8 mouse cellular contexts compared by ENCODE assay signal in genomic region chr1:177014921-177015439, GRCm38 (mm10).
DNase-seq lines count a peak whose midpoint lies in the region; ATAC-seq and TF ChIP-seq lines count a peak whose summit lies in the region.
"Had no signal": no experiment of that assay in that cellular context is flagged by ENCODE, and none has a peak within 500 bp of the region (broad histone marks: within the 10 kb centered on the region; RNA-seq: fewer than 3 reads in every experiment).

No protein-coding gene starts in this region.

- no peaks in the 10 kb centered on the region for H3K27me3 ChIP-seq in lung, embryonic 14.5 days (ENCODE audit: insufficient read depth, low read length)
- no peaks in the 10 kb centered on the region for H3K27me3 ChIP-seq in embryonic facial prominence, embryonic 15.5 days
- H3K27me3 ChIP-seq in hindbrain, embryonic 14.5 days (ENCODE audit: control insufficient read depth, insufficient read depth, low read length), result no peaks in the 10 kb centered on the region
- H3K27me3 ChIP-seq in stomach, embryonic 15.5 days (replicated peaks), result no peaks in the 10 kb centered on the region

- H3K9ac ChIP-seq in lung, embryonic 14.5 days, result no peak overlapping the region
- no peak overlapping the region for H3K9ac ChIP-seq in embryonic facial prominence, embryonic 15.5 days
- H3K9ac ChIP-seq in hindbrain, embryonic 14.5 days, result no peak overlapping the region
- H3K9ac ChIP-seq in stomach, embryonic 15.5 days, result no peak overlapping the region

- no peak for TF ChIP-seq CTCF in lung, embryonic 14.5 days (IDR thresholded peaks at IDR 0.05; ENCODE audit: low read depth)

- H3K27ac ChIP-seq in lung, embryonic 14.5 days (ENCODE audit: low read depth), result peak overlapping the region; percentile 75
- H3K27ac ChIP-seq in embryonic facial prominence, embryonic 15.5 days (replicated peaks), result peak overlapping the region; percentile 58
- H3K27ac ChIP-seq in hindbrain, embryonic 14.5 days, result peak overlapping the region; percentile 28; the same call in 1 of the 2 replicates
- 0 out of 2 replicates have a peak overlapping the region, but pooled peaks have one; percentile 63 for H3K27ac ChIP-seq in stomach, embryonic 15.5 days

- H3K4me1 ChIP-seq in lung, embryonic 14.5 days (ENCODE audit: insufficient read depth), result peaks cover 13% of the 10 kb centered on the region
- H3K4me1 ChIP-seq in embryonic facial prominence, embryonic 15.5 days, result peaks cover 32% of the 10 kb centered on the region
- H3K4me1 ChIP-seq in hindbrain, embryonic 14.5 days (replicated peaks; ENCODE audit: control insufficient read depth, insufficient read depth, low read length), result peaks cover 17% of the 10 kb centered on the region
- H3K4me1 ChIP-seq in stomach, embryonic 15.5 days, result peaks cover 12% of the 10 kb centered on the region

- WGBS in lung, embryonic 14.5 days, result 46% methylated on average over 6 of the region's 6 CpGs
- WGBS in embryonic facial prominence, embryonic 15.5 days, result 44% methylated on average over 6 of the region's 6 CpGs
- 64% methylated on average over 6 of the region's 6 CpGs for WGBS in hindbrain, embryonic 14.5 days
- WGBS in stomach, embryonic 15.5 days, result 43% methylated on average over 6 of the region's 6 CpGs

- no peak overlapping the region for H3K4me2 ChIP-seq in lung, embryonic 14.5 days
- H3K4me2 ChIP-seq in embryonic facial prominence, embryonic 15.5 days (replicated peaks), result no peak overlapping the region
- H3K4me2 ChIP-seq in hindbrain, embryonic 14.5 days (replicated peaks), result no peak overlapping the region
- H3K4me2 ChIP-seq in stomach, embryonic 15.5 days, result no peak overlapping the region

- no peak overlapping the region for H3K4me3 ChIP-seq in lung, embryonic 14.5 days (ENCODE audit: low read depth, low read length)
- H3K4me3 ChIP-seq in embryonic facial prominence, embryonic 15.5 days (replicated peaks), result no peak overlapping the region
- no peak overlapping the region for H3K4me3 ChIP-seq in hindbrain, embryonic 14.5 days (replicated peaks; ENCODE audit: low read length)
- H3K4me3 ChIP-seq in stomach, embryonic 15.5 days (replicated peaks), result no peak overlapping the region
- H3K4me3 ChIP-seq: erythroblast, embryonic 14.5 days had no signal

- no peaks in the 10 kb centered on the region for H3K9me3 ChIP-seq in lung, embryonic 14.5 days (ENCODE audit: low read depth, low read length)
- no peaks in the 10 kb centered on the region for H3K9me3 ChIP-seq in embryonic facial prominence, embryonic 15.5 days (replicated peaks)
- no peaks in the 10 kb centered on the region for H3K9me3 ChIP-seq in hindbrain, embryonic 14.5 days (ENCODE audit: control insufficient read depth, low read length)
- no peaks in the 10 kb centered on the region for H3K9me3 ChIP-seq in stomach, embryonic 15.5 days

- DNase-seq in lung, embryonic 14.5 days, result peak; percentile 44
- DNase-seq in lung, postnatal 10 days, result no peak
- DNase-seq in hindbrain, embryonic 14.5 days (ENCODE audit: low spot score), result no peak
- no peak for DNase-seq in spleen, adult 12 weeks (ENCODE audit: low spot score)
- no peak for DNase-seq in adrenal gland, postnatal 36 days

- ATAC-seq in lung, embryonic 14.5 days (ENCODE audit: insufficient read depth), result peak; percentile 67; the same call in 1 of the 2 replicates
- ATAC-seq in embryonic facial prominence, embryonic 15.5 days (ENCODE audit: insufficient number of reproducible peaks, low FRiP score, low TSS enrichment, low read depth), result peak; percentile 31; the same call in 1 of the 2 replicates
- peak; percentile 9; the same call in 1 of the 2 replicates for ATAC-seq in hindbrain, embryonic 14.5 days (ENCODE audit: low FRiP score)
- ATAC-seq in stomach, embryonic 15.5 days (ENCODE audit: insufficient read depth, low FRiP score, low read depth), result peak; percentile 34; the same call in 1 of the 2 replicates

- 0 out of 2 replicates have a peak, but pooled peaks cover 3% of the 10 kb centered on the region for H3K36me3 ChIP-seq in lung, embryonic 14.5 days (ENCODE audit: insufficient read depth)
- no peaks in the 10 kb centered on the region; the same call in 1 of the 2 replicates for H3K36me3 ChIP-seq in embryonic facial prominence, embryonic 15.5 days
- H3K36me3 ChIP-seq in hindbrain, embryonic 14.5 days (replicated peaks; ENCODE audit: control insufficient read depth, insufficient read depth), result no peaks in the 10 kb centered on the region
- no peaks in the 10 kb centered on the region for H3K36me3 ChIP-seq in stomach, embryonic 15.5 days

Comparison
In these comparisons a context has a peak if more than half of its experiments do, and no peak if none do; other contexts are left out.
1. ATAC-seq: peak in every context shown above with its lines; median percentile 67 in lung, embryonic 14.5 days; 34 in stomach, embryonic 15.5 days; 31 in embryonic facial prominence, embryonic 15.5 days; 9 in hindbrain, embryonic 14.5 days.